Mouse (Mus musculus) adrenal gland, adult 10 weeks (tissue): ENCODE data around the gene Gnl3. TPM values are rescaled to one million over a fixed set of nuclear protein-coding genes. Genes with fewer than 3 reads are reported as not detected.

ENCODE experiments used
- polyA plus RNA-seq: library from polyadenylated mRNA; stranded (reverse); fragments of 350-450 nt; fragmentation: Illumina TruSeq; extraction: RNeasy Lipid Tissue Mini Kit (QIAGEN cat#74804); gene quantifications from one replicate; pipeline ENCODE4 v1.2.3, GENCODE M21; 2014; ENCODE audit warnings: low read depth, low replicate concordance

Gene Gnl3
- polyA plus RNA-seq = 211 TPM

GRCm38 (mm10) chr14:31018860-31019291, at the start of gene Gnl3, which contains the start of gene Pbrm1:
Gnl3 (minus strand) TSS chr14:31019152.
Pbrm1 (plus strand) TSS chr14:31019138.

GRCm38 (mm10) chr14:31001307-31002205, 17.4 kb downstream of the Gnl3 start, which contains the start of the genes Glt8d1 and Spcs1:
Glt8d1 (plus strand) TSS chr14:31001400.
Spcs1 (minus strand) TSS chr14:31001672.

Other genes starting within 250 kb of the Gnl3 start
- 8.3 TPM for gene Tmem110, start 193.6 kb downstream of the Gnl3 start, polyA plus RNA-seq
- gene Mustn1, start 140.0 kb downstream of the Gnl3 start, polyA plus RNA-seq = 0.52 TPM
- 0.35 TPM for gene Itih4, start 132.7 kb downstream of the Gnl3 start, polyA plus RNA-seq
- gene Itih3, start 95.4 kb downstream of the Gnl3 start, polyA plus RNA-seq = not detected
- gene Itih1, start 75.9 kb downstream of the Gnl3 start, polyA plus RNA-seq = not detected
- 18.3 TPM for gene Nek4, start 67.8 kb downstream of the Gnl3 start, polyA plus RNA-seq
- gene Glt8d1, start 17.8 kb downstream of the Gnl3 start, polyA plus RNA-seq = 154 TPM
- gene Spcs1, start 17.5 kb downstream of the Gnl3 start, polyA plus RNA-seq = 454 TPM
- 93.6 TPM for gene Pbrm1, start within 50 bp of the Gnl3 start, polyA plus RNA-seq
- gene Smim4, start 109.8 kb upstream of the Gnl3 start, polyA plus RNA-seq = 16.9 TPM
- gene Nt5dc2, start 111.9 kb upstream of the Gnl3 start, polyA plus RNA-seq = 1.5 TPM
- 5.4 TPM for gene Stab1, start 149.5 kb upstream of the Gnl3 start, polyA plus RNA-seq
- gene Tnnc1, start 189.2 kb upstream of the Gnl3 start, polyA plus RNA-seq = not detected
- 64.7 TPM for gene Nisch, start 197.8 kb upstream of the Gnl3 start, polyA plus RNA-seq
- 1.7 TPM for gene Sema3g, start 198.7 kb upstream of the Gnl3 start, polyA plus RNA-seq
- gene Phf7, start 232.2 kb upstream of the Gnl3 start, polyA plus RNA-seq = 9.7 TPM
- gene Bap1, start 232.3 kb upstream of the Gnl3 start, polyA plus RNA-seq = 8.6 TPM